Mouse (Mus musculus): Measurements from ENCODE around the gene Pfpl. TPM values are rescaled to one million over a fixed set of nuclear protein-coding genes. Genes with fewer than 3 reads are reported as not detected.

Gene Pfpl
- total RNA-seq, 2 experiments from 2014 or later: not detected

- DNase-seq (ENCODE audit: low spot score in 2 of 2): no peak
Measured at GRCm38 (mm10) chr19:12464127-12464526, 36.4 kb downstream of the Pfpl start.

GRCm38 (mm10) chr19:12464674-12465073 is 37.0 kb downstream of the Pfpl start:
- DNase-seq (ENCODE audit: low spot score in 2 of 2): no peak

DNA sequence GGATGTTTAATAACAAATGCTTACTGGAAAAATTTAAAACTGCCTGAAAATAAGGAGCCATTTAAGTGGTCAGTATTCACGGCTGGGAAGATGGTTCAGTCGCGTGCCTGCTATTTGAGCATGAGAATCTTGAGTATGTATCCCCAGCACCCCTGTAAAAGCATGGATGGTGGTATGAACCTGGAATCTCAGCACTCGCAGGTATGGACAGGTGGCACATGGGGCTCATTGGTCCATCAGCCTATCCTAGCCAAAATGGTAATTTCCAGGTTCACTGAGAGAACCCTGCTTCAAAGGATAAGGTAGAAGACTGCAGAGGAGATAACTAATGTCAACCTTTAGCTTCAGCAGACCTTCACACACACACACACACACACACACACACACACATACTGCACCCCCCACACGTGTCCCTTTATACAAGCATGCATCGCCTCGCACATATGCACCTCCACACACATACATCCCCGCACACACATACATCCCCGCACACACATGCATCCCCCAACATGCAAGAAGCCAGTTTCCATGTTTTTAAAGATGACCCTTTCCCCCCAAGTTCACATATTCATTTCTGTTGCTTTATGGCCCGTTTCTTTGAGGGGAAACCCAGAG is 37.9 kb downstream of the Pfpl start:
- DNase-seq (ENCODE audit: low spot score in 2 of 2): no peak

DNA sequence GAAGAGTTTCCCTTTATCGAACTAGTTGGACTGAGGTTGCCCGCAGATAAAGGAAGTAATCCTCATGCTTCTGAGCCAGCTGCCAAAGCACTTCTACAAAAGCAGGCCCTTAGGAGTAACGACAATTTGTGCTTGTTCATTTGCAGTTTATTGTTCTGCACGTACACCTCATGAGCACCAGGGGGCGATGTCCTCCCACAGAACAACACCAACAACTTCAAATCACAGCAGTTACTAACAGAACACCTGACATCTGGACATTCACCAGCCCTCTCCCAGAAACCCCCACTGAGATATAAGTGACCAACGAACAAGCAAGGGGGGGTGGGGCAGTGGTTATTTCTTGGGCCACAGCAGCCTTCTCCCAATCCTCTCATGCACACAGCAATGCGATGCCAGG is 38.5 kb downstream of the Pfpl start:
- DNase-seq (ENCODE audit: low spot score in 2 of 2): no peak

DNA sequence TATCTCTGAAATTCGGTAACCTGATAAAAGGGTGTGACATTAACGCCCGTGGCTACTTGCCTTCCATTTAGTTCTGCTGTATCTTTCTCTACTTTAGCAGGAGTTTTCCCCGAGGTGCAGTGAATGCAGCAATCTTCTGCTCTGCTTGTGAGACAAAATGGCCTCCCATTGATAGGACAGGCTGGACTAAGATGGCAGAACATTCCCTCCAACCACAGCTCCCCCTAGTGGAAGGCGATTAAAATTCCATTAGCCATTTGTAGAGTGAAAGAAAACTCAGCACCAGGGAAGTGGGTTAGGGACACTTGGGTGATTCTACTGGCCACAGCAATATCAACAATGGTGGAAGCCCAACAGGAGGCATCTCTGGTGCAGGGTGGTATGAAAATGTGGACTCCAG is 39.7 kb downstream of the Pfpl start:
- DNase-seq (ENCODE audit: low spot score in 2 of 2): no peak

GRCm38 (mm10) chr19:12471866-12472265 is 44.2 kb downstream of the Pfpl start:
- no peak for DNase-seq (ENCODE audit: low spot score in 2 of 2)

DNA sequence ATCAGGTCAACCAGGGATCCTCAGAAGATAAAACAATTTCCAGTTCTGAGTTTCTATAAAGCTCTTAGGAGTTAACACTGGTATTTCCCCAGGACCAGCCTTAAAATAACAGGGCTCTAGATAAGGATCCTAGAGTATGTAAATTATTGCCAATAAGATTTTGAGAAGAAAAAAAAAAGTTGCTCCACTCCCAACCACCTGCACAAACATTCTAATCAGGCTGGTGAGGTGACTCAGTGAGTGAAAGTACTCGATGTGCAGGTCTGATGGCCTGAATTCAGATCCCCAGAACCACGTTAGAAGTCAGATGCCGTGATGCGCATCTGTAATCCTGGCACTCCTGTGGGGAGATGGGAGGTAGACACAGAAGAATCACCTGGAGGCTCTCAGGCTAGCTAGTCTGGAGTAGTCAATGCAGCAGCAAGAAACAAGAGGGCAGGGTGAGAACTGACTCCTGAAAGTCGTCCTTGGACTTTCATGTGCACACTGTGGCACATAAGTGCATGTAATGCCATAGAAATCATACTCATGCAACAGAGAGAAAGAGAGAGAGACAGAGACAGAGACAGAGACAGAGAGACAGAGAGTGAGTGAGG is 44.8 kb downstream of the Pfpl start:
- no peak for DNase-seq (ENCODE audit: low spot score in 2 of 2)

DNA sequence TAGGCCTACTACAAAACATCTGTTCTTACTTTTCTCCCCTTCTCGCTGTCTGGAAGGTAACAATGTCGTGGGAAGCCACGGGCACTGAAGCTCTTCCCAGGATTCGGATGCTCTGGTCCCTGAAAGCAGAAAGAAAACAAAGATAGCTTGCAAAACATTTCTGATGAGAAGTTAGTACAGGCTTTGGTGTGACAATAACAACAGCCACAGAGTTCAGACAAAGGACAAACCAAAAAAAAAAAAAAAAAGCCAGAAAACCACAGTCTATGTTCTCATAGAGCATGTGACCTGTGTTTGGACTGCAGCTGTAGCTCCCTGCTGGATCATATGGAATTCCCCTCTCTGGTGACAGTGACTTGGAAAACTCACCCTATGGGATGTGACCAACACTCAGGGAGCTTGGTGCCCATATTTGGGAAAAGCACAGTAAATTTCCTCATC is 45.5 kb downstream of the Pfpl start:
- no peak for DNase-seq (ENCODE audit: low spot score in 2 of 2)

GRCm38 (mm10) chr19:12473951-12474350 is 46.2 kb downstream of the Pfpl start:
- no peak for DNase-seq (ENCODE audit: low spot score in 2 of 2)

DNA sequence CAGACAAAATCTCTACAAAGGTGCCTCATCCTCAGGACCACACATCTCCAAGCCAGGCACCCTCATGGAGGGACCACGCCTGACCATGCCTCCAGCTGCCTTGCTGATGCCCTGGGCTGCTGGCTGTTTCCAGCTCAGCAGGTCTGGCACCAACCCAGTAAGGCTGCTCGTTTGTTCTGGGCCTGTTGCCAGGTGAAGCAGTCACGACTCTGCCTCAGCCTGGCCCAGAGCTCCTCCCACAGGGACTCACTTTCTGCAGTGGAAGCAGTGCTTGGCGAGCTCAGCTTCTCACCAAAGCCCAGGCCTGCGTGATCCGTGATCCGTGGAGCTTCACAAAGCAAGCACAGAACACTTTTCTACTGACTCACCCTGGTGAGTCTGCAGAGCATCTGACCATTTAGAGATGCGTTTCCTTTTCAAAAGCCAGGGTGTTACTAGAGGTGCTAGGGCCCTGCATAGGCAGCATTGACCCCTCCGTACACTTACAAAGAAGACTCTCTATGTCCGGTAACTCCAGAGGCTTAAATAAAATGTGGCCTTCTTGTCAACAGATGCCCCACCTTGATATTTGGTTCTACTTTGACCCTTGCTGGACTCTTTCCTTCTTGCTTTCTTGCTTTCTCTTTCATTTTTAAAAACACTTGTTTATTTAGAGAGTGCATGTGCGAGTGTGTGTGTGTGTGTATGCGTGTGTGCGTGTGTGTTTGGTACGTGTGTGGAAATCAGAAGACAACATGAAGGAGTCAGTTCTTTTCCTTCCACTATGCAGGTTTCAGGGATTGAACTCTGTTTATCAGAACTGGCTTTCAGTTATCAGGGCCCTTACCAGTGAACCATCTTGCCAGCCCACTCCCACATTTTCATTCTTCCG is 47.9 kb downstream of the Pfpl start:
- DNase-seq (ENCODE audit: low spot score in 2 of 2): peak; percentile 69 to 82

DNA sequence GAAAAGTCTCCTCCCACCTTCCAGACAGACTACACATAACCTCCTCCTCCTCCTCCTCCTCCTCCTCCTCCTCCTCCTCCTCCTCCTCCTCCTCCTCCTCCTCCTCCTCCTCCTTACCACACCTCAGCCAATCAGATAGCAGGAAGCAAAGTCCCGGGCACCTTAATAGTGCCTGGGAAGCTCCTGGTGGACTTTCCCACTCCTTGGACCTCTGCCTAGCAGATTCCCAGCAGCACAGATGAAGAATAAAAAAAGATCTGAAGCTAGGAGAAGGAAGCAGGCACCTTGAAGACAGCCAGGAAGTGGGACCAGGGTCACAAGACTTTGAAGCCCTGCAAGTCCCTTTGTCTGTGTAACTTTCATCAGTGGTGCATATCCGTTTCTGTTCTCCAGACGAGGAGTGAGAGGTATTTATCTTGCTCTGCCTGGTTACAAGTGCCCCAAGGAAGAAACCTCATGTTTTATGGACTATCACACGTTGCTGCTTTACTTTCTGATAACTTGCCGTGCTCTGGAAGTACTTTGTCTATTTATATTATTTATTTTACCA is 49.1 kb downstream of the Pfpl start:
- DNase-seq (ENCODE audit: low spot score in 2 of 2): no peak

GRCm38 (mm10) chr19:12478369-12478768 is 50.7 kb downstream of the Pfpl start:
- no peak for DNase-seq (ENCODE audit: low spot score in 2 of 2)

Other genes starting within 250 kb of the Pfpl start
- gene Olfr1431, start 227.3 kb upstream of the Pfpl start, total RNA-seq (2021): not detected
- not detected for gene Olfr1432, start 195.3 kb upstream of the Pfpl start, total RNA-seq (2021)
- gene Olfr262, start 186.2 kb upstream of the Pfpl start, total RNA-seq (2021): not detected
- gene Olfr235, start 166.9 kb upstream of the Pfpl start, total RNA-seq (2021): not detected
- not detected for gene Olfr1434, start 148.1 kb upstream of the Pfpl start, total RNA-seq (2021)
- not detected for gene Olfr1436, start 128.8 kb upstream of the Pfpl start, total RNA-seq (2021)
- not detected for gene Olfr1437, start 102.8 kb upstream of the Pfpl start, total RNA-seq (2021)
- not detected for gene Olfr1438-ps1, start 92.0 kb upstream of the Pfpl start, total RNA-seq (2021)
- not detected for gene Olfr1440, start 40.6 kb upstream of the Pfpl start, total RNA-seq (2021)
- gene Olfr1441, start 10.5 kb upstream of the Pfpl start, total RNA-seq (2021): not detected
- gene Mpeg1, start 32.9 kb downstream of the Pfpl start, total RNA-seq (2021): 10 to 100 TPM; 22.3 to 23.5 TPM
- gene Dtx4, start 73.5 kb downstream of the Pfpl start, total RNA-seq (2021): 10 to 100 TPM; 32.1 to 33.4 TPM
- 10 to 100 TPM; 13.3 to 16.9 TPM for gene Fam111a, start 117.8 kb downstream of the Pfpl start, total RNA-seq (2021)
- 10 to 100 TPM in 1 of 2 experiments, under 1 TPM in 1; 0.31 to 14.1 TPM for gene Gm4952, start 172.1 kb downstream of the Pfpl start, total RNA-seq (2021)
- gene Glyat, start 205.4 kb downstream of the Pfpl start, total RNA-seq (2021): 1 to 10 TPM; 1.7 to 6.2 TPM
- gene Olfr1442, start 242.5 kb downstream of the Pfpl start, total RNA-seq (2021): not detected